Mouse (Mus musculus) splenic B cell, adult 2 months (primary cell): ENCODE measurements around the gene Cntln.
A peak's percentile ranks its signal among the peaks of the same experiment; 100 is the strongest.

ENCODE experiments used
- DNase-seq: peaks from one replicate; pipeline ENCODE4 v3.0.0-alpha.2; 2011; ENCODE audit warnings: low read depth, low spot score
- H3K27me3 ChIP-seq: 2 replicates; pipeline ENCODE4 v1.6.1; 2012; ENCODE audit warnings: mild to moderate bottlenecking, low read length, moderate library complexity, mixed read lengths; ENCODE audit not compliant: control insufficient read depth, poor library complexity, insufficient read depth, severe bottlenecking
- H3K36me3 ChIP-seq: 2 replicates; pipeline ENCODE4 v1.6.1; 2012; ENCODE audit warnings: mild to moderate bottlenecking, low read length, moderate library complexity, mixed read lengths; ENCODE audit not compliant: control insufficient read depth, poor library complexity, insufficient read depth, severe bottlenecking

The Cntln gene

GRCm38 (mm10) chr4:84884111-84884538 is at the start of gene Cntln:
Gene Cntln (plus strand): TSS chr4:84884309.
- no peaks in the 10 kb centered on the region for H3K36me3 ChIP-seq
- peak; percentile 79 for DNase-seq
- no peaks in the 10 kb centered on the region for H3K27me3 ChIP-seq

- no peaks in the 10 kb centered on the region for H3K36me3 ChIP-seq
- no peaks in the 10 kb centered on the region for H3K27me3 ChIP-seq
- peak; percentile 17 for DNase-seq
These were observed 47.1 kb upstream of the Cntln start for GRCm38 (mm10) chr4:84836979-84837378.

- no peak for DNase-seq
- H3K36me3 ChIP-seq = no peaks in the 10 kb centered on the region
These were observed 45.6 kb upstream of the Cntln start for GRCm38 (mm10) chr4:84838545-84838944.

GRCm38 (mm10) chr4:84839466-84839865 is 44.6 kb upstream of the Cntln start:
- H3K27me3 ChIP-seq = no peaks in the 10 kb centered on the region
- no peaks in the 10 kb centered on the region for H3K36me3 ChIP-seq
- DNase-seq = no peak

More at GRCm38 (mm10) chr4:84838545-84838944, 45.6 kb upstream of the Cntln start:
- H3K27me3 ChIP-seq = no peaks in the 10 kb centered on the region

- no peak for DNase-seq
- Histone ChIP-seq H3K27me3 (no peaks in the 10 kb centered on the region), H3K36me3 (no peaks in the 10 kb centered on the region)
These were observed 26.5 kb upstream of the Cntln start for GRCm38 (mm10) chr4:84857588-84857987.

- Histone ChIP-seq H3K36me3 (no peaks in the 10 kb centered on the region), H3K27me3 (no peaks in the 10 kb centered on the region)
- DNase-seq = peak; percentile 38
These were observed 7.8 kb upstream of the Cntln start for GRCm38 (mm10) chr4:84876347-84876746.

GRCm38 (mm10) chr4:84883646-84884045 is 463 bp upstream of the Cntln start:
- H3K36me3 ChIP-seq = no peaks in the 10 kb centered on the region
- DNase-seq = no peak
- H3K27me3 ChIP-seq = no peaks in the 10 kb centered on the region

DNA sequence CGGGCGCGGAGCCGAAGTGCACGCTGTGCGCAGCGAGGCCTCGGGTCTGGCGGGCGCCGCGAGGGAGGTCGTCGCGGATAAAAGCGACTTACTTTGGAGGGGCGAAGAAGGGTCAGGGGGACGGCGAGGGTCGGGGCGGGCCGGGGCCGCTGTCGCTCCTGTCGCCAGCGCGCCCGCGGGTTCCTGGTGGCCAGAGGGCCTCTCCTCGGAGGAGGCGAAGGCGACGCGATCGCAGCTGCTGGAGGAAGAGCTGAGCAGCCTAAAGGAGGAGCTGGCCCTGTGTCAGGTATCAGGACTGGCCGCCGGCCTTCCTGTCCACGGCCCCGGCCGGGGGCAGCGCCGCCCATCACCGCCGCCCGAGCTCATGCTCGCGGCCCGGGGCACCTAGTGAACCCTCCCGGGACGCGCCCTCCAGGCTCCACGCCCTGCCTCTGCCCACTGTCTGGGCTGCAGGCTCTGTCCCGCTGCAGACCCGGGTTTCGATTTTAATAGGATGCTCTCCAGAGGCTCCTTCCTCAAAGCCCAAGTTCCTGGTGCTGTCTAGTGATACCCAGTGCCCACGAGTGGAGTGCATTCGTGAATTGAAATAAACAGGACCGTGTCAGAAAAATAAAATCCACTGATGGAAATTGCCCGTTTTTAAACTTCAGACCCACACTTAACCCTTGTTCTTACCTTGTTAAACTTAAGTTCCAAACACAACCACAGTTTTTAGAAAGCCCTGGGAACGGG is 596 bp downstream of the Cntln start:
- DNase-seq = peak; percentile 28
- Histone ChIP-seq H3K36me3 (no peaks in the 10 kb centered on the region), H3K27me3 (no peaks in the 10 kb centered on the region)

- H3K27me3 ChIP-seq = no peaks in the 10 kb centered on the region
- DNase-seq = no peak
- no peaks in the 10 kb centered on the region for H3K36me3 ChIP-seq
These were observed 1.1 kb downstream of the Cntln start for GRCm38 (mm10) chr4:84885271-84885540.

- Histone ChIP-seq H3K36me3 (no peaks in the 10 kb centered on the region), H3K27me3 (no peaks in the 10 kb centered on the region)
- DNase-seq = no peak
These were observed 34.3 kb downstream of the Cntln start for GRCm38 (mm10) chr4:84918393-84918792.

DNA sequence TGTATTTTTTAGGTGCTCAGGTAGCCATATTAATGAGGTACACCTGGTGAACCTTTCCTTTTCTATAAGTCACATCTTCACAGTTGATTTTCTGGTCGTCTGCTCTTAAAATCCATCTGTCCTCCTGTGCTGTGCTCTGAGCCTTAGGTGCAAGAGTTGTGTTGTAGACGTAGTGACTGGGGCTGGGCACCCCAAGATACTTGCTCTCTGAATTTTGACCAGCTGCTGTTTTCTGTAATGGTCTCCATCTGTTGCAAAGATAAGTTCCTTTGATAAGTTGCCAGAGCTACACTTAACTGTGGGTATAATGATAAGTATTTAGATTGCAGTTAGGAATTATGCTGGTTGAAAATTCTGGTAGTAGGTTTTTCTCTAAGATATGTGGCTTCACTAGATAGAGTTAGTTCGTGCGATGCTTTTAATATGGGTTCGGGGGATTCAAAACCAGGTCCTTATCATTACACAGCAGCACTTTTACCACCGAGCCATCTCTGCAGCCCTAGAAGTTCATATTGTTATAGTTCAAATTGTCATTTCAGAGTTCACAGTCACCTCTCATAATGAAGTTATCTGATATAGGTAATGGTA is 50.3 kb downstream of the Cntln start:
- no peak for DNase-seq
- Histone ChIP-seq H3K36me3 (no peaks in the 10 kb centered on the region), H3K27me3 (no peaks in the 10 kb centered on the region)

- no peaks in the 10 kb centered on the region for H3K27me3 ChIP-seq
- DNase-seq = no peak
- no peaks in the 10 kb centered on the region for H3K36me3 ChIP-seq
These were observed 58.0 kb downstream of the Cntln start for GRCm38 (mm10) chr4:84942059-84942458.

DNA sequence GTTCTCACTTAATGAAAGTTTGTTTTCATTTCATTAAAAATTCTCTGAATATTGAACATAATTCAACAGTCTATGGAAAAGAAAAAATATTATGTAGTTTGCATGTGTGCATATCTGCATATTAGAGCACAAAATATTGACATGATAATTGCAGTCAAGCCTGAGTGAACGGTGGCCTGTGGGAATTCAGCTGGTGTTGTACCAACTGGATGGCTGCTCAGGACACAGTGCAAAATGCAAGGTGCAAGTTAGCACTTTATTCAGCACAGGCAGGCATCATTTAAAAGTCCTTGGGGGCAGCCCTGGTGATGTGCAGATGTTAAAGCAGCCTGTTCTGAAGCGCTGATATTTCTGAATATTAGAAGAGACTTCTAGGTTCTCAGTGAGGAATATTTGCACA is 58.5 kb downstream of the Cntln start:
- Histone ChIP-seq H3K27me3 (no peaks in the 10 kb centered on the region), H3K36me3 (no peaks in the 10 kb centered on the region)
- no peak for DNase-seq

GRCm38 (mm10) chr4:84944100-84944499 is 60.0 kb downstream of the Cntln start:
- Histone ChIP-seq H3K27me3 (no peaks in the 10 kb centered on the region), H3K36me3 (no peaks in the 10 kb centered on the region)
- DNase-seq = no peak

- no peak for DNase-seq
- no peaks in the 10 kb centered on the region for H3K36me3 ChIP-seq
- H3K27me3 ChIP-seq = no peaks in the 10 kb centered on the region
These were observed 62.3 kb downstream of the Cntln start for GRCm38 (mm10) chr4:84946450-84946849.
